Mouse (Mus musculus): Measurements from ENCODE around the gene A730061H03Rik. TPM values are rescaled to one million over a fixed set of nuclear protein-coding genes. Genes with fewer than 3 reads are reported as not detected.
A peak's percentile ranks its signal among the peaks of the same experiment; 100 is the strongest.

The A730061H03Rik gene
- polyA plus RNA-seq, 2 experiments: 0.67 to 0.74 TPM

- H3K36me3 ChIP-seq (ENCODE audit: control insufficient read depth, insufficient read depth, low read length): peaks cover 73% of the 10 kb centered on the region
- ATAC-seq (ENCODE audit: low FRiP score, low read depth): peak; percentile 94
These were observed 43.7 kb upstream of the A730061H03Rik start for GRCm38 (mm10) chr14:55603633-55604576.

GRCm38 (mm10) chr14:55603271-55603632, 43.0 kb upstream of the A730061H03Rik start, which contains the start of gene Irf9:
Irf9 (plus strand) TSS chr14:55603571.
- Histone ChIP-seq H3K27ac (replicated peaks; ENCODE audit: low read depth, low read length) (peak within 1 kb of the TSS; percentile 21; the same call in 1 of the 2 replicates), H3K4me1 (ENCODE audit: control insufficient read depth, insufficient read depth, low read length) (peaks cover 5% of the 10 kb centered on the region), H3K4me2 (replicated peaks; ENCODE audit: low read depth, low read length, severe bottlenecking) (peak within 1 kb of the TSS; percentile 49), H3K36me3 (ENCODE audit: control insufficient read depth, insufficient read depth, low read length) (peaks cover 73% of the 10 kb centered on the region), H3K27me3 (ENCODE audit: control insufficient read depth, insufficient read depth, low read length) (no peaks in the 10 kb centered on the region), H3K9me3 (ENCODE audit: control insufficient read depth, low read length) (no peaks in the 10 kb centered on the region), H3K9ac (ENCODE audit: low read depth, low read length, severe bottlenecking) (peak within 1 kb of the TSS; percentile 25; the same call in 1 of the 2 replicates), H3K4me3 (replicated peaks; ENCODE audit: low read length) (peak within 1 kb of the TSS; percentile 33)
- no peak for TF ChIP-seq POLR2A (IDR thresholded peaks at IDR 0.05; ENCODE audit: borderline replicate concordance, extremely low read depth, insufficient read depth, insufficient read length)
- DNase-seq (ENCODE audit: low spot score): no peak
- ATAC-seq (ENCODE audit: low FRiP score, low read depth): no peak
- WGBS: 73% methylated on average over 7 of the region's 7 CpGs

More at GRCm38 (mm10) chr14:55603633-55604576, 43.7 kb upstream of the A730061H03Rik start:
- WGBS: 16% methylated on average over 18 of the region's 19 CpGs
- H3K9ac ChIP-seq (ENCODE audit: low read depth, low read length, severe bottlenecking): peak overlapping the region; percentile 25; the same call in 1 of the 2 replicates
- TF ChIP-seq POLR2A (IDR thresholded peaks at IDR 0.05; ENCODE audit: borderline replicate concordance, extremely low read depth, insufficient read depth, insufficient read length): no peak
- H3K4me3 ChIP-seq (replicated peaks; ENCODE audit: low read length): peak overlapping the region; percentile 33
- H3K27ac ChIP-seq (replicated peaks; ENCODE audit: low read depth, low read length): peak overlapping the region; percentile 21; the same call in 1 of the 2 replicates
- peak; percentile 92 for DNase-seq (ENCODE audit: low spot score)
- peaks cover 5% of the 10 kb centered on the region for H3K4me1 ChIP-seq (ENCODE audit: control insufficient read depth, insufficient read depth, low read length)
- peak overlapping the region; percentile 49 for H3K4me2 ChIP-seq (replicated peaks; ENCODE audit: low read depth, low read length, severe bottlenecking)
- no peaks in the 10 kb centered on the region for H3K27me3 ChIP-seq (ENCODE audit: control insufficient read depth, insufficient read depth, low read length)
- H3K9me3 ChIP-seq (ENCODE audit: control insufficient read depth, low read length): no peaks in the 10 kb centered on the region

GRCm38 (mm10) chr14:55598521-55599390, 38.5 kb upstream of the A730061H03Rik start:
- TF ChIP-seq POLR2A (IDR thresholded peaks at IDR 0.05; ENCODE audit: borderline replicate concordance, extremely low read depth, insufficient read depth, insufficient read length): no peak
- Histone ChIP-seq H3K9ac (ENCODE audit: low read depth, low read length, severe bottlenecking) (no peak overlapping the region), H3K9me3 (ENCODE audit: control insufficient read depth, low read length) (no peaks in the 10 kb centered on the region), H3K4me1 (ENCODE audit: control insufficient read depth, insufficient read depth, low read length) (peaks cover 2% of the 10 kb centered on the region; the same call in 1 of the 2 replicates), H3K4me3 (replicated peaks; ENCODE audit: low read length) (no peak overlapping the region), H3K27me3 (ENCODE audit: control insufficient read depth, insufficient read depth, low read length) (no peaks in the 10 kb centered on the region), H3K27ac (replicated peaks; ENCODE audit: low read depth, low read length) (no peak overlapping the region), H3K36me3 (ENCODE audit: control insufficient read depth, insufficient read depth, low read length) (peaks cover 89% of the 10 kb centered on the region), H3K4me2 (replicated peaks; ENCODE audit: low read depth, low read length, severe bottlenecking) (no peak overlapping the region)
- WGBS: 95% methylated on average over 21 of the region's 21 CpGs
- DNase-seq (ENCODE audit: low spot score): no peak
- ATAC-seq (ENCODE audit: low FRiP score, low read depth): no peak

- no peak for TF ChIP-seq POLR2A (IDR thresholded peaks at IDR 0.05; ENCODE audit: borderline replicate concordance, extremely low read depth, insufficient read depth, insufficient read length)
- WGBS: 74% methylated on average over 13 of the region's 13 CpGs
- ATAC-seq (ENCODE audit: low FRiP score, low read depth): no peak
These were observed 36.0 kb upstream of the A730061H03Rik start for GRCm38 (mm10) chr14:55596036-55596690.

More at GRCm38 (mm10) chr14:55596036-55596690, 36.0 kb upstream of the A730061H03Rik start:
- Histone ChIP-seq H3K4me3 (replicated peaks; ENCODE audit: low read length) (no peak overlapping the region), H3K9me3 (ENCODE audit: control insufficient read depth, low read length) (no peaks in the 10 kb centered on the region), H3K4me1 (ENCODE audit: control insufficient read depth, insufficient read depth, low read length) (peaks cover 8% of the 10 kb centered on the region), H3K4me2 (replicated peaks; ENCODE audit: low read depth, low read length, severe bottlenecking) (no peak overlapping the region), H3K27me3 (ENCODE audit: control insufficient read depth, insufficient read depth, low read length) (no peaks in the 10 kb centered on the region), H3K27ac (replicated peaks; ENCODE audit: low read depth, low read length) (no peak overlapping the region), H3K36me3 (ENCODE audit: control insufficient read depth, insufficient read depth, low read length) (peaks cover 64% of the 10 kb centered on the region), H3K9ac (ENCODE audit: low read depth, low read length, severe bottlenecking) (no peak overlapping the region)
- DNase-seq (ENCODE audit: low spot score): no peak

All from limb, embryonic 14.5 days (tissue).